Mouse (Mus musculus) olfactory bulb, adult 2 months (tissue): ENCODE results near the gene Btbd9.

ENCODE experiments used
- CTCF ChIP-seq: fragments of 200-500 bp; IDR thresholded peaks from 2 replicates; pipeline ENCODE4 v1.5.1; 2012; ENCODE audit warnings: low read depth, mild to moderate bottlenecking, low read length, moderate library complexity; ENCODE audit not compliant: insufficient read depth
- POLR2A ChIP-seq: fragments of 200-500 bp; IDR thresholded peaks from 2 replicates; pipeline ENCODE4 v1.6.1; 2012; ENCODE audit warnings: mild to moderate bottlenecking, low read depth, low read length, moderate library complexity; ENCODE audit not compliant: insufficient read depth

DNA sequence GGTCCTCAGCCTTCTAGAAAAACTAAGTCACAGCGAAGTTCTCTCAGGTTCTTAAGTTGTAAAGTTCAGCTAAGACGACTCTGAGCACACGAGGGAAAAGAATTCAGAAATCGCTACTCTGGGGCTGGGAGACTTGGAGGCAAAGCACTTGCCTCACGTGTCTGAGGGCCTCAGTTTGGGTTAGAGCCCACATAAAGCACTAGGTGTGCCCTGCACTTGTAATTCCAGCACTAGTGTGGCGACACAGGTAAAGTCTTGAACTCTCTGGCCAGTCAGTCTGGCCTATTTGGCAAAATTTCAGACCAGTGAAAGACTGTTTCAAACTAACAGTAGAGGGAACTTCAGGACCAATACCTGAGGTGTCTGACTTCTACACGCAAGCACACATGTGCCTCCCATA lies 338.7 kb downstream of the Btbd9 start:
- TF ChIP-seq CTCF = no peak
- TF ChIP-seq POLR2A = no peak
